Mouse (Mus musculus): ENCODE measurements around the gene Npr2.

DNA sequence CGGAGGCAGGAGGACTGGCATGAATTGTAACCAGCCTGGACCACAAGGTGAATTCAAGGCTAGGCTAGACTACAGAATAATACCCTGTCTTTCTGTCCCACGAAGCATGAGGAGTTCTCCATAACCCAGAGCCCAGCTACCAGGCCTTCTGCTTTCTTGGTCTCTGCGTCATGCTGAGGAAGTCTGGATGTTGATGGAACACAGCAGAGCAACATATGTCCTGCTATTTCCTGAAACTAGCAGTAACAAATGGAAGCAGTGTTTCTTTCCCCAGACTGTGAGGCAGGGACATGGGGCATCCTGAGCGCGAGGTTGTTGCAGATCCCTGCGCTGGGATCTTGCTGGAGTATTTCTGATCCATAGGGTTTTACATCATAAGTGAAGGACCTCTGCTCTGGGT lies 46.8 kb downstream of the Npr2 start:
- TF ChIP-seq POLR2A (IDR thresholded peaks at IDR 0.05; ENCODE audit: low read depth, low read length) (no peak), CTCF (conservative IDR thresholded peaks at IDR 0.05; ENCODE audit: insufficient read depth, insufficient read length, low read depth, low read length) (no peak)
